Mouse (Mus musculus): Measurements from ENCODE around the gene Ovca2. TPM values are rescaled to one million over a fixed set of nuclear protein-coding genes. Genes with fewer than 3 reads are reported as not detected.

Ovca2 gene
- polyA plus RNA-seq, 1 experiment from 2014 or later, result 17.6 TPM

DNA sequence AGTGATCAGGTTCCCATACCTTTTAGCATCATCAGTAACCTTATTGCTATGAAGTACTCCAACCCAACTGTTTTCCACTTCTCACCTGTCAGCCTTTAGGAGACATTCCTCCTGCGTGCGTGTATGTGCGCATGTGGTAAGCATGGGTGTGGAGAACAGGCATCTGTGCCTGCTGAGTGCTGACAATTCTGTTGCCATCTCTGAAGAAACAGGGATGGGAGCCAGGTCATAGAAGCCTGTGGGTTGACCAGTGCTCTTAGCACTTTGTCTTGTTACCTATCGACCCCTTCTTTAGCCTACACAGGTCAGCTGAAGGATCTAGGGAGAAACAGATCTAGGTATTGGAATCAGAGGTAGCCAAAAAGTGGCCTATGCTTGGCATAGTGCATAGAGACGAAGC lies 45.2 kb downstream of the Ovca2 start:
- 82% methylated on average over 5 of the region's 5 CpGs for WGBS (ENCODE audit: insufficient replicate concordance)
- Histone ChIP-seq H3K9ac (no peak overlapping the region), H3K4me2 (no peak overlapping the region), H3K9me3 (replicated peaks) (no peaks in the 10 kb centered on the region), H3K36me3 (no peaks in the 10 kb centered on the region), H3K4me1 (peaks cover 22% of the 10 kb centered on the region), H3K27me3 (replicated peaks) (no peaks in the 10 kb centered on the region), H3K27ac (no peak overlapping the region), H3K4me3 (no peak overlapping the region)
- no peak for ATAC-seq

DNA sequence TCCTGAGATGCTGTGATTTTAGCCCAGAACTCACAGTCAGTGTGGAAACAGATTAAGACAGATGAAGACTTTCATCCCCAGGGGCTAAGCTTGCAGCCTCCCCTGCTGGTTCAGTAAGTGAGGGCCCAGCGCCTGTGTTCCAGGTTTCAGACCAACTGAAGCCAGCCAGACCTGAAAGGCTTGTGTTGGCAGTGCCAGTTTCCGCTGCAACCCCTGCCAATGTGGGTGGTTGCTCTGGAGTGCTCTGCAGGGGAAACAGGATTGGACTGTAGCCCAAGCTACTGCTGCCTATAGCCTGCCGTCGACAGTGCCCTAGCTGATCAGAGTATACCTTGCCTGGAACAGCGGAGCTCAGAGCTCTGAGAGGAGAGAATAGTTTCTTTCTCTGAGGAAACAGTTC lies 46.4 kb downstream of the Ovca2 start:
- H3K4me2 ChIP-seq, result no peak overlapping the region
- no peaks in the 10 kb centered on the region for H3K27me3 ChIP-seq (replicated peaks)
- WGBS (ENCODE audit: insufficient replicate concordance), result 89% methylated on average over 5 of the region's 5 CpGs
- no peaks in the 10 kb centered on the region for H3K36me3 ChIP-seq
- H3K9me3 ChIP-seq (replicated peaks), result no peaks in the 10 kb centered on the region
- H3K4me1 ChIP-seq, result peaks cover 13% of the 10 kb centered on the region
- no peak for ATAC-seq
- H3K4me3 ChIP-seq, result no peak overlapping the region
- no peak overlapping the region for H3K9ac ChIP-seq
- H3K27ac ChIP-seq, result no peak overlapping the region

DNA sequence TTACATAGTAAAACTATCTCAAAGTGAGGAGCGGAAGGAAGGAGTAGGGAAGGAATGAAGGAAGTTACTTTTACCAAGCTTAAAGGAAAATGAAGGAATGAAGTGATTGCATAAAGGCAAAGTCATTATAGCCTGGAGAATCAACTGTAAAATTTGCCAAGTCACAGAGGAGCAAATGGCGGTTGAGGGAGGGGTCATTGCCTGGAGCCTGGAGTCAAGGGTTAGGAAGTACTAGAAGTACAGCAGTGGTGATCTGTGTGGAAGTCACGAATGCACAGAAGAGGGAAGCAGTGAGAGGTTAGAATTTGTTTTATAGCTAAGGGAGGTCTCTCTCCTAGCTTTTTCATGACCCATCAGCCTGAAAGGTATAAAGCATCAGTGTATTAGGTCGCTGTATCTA lies 47.3 kb downstream of the Ovca2 start:
- Histone ChIP-seq H3K27me3 (replicated peaks) (no peaks in the 10 kb centered on the region), H3K4me2 (no peak overlapping the region), H3K27ac (no peak overlapping the region), H3K4me3 (no peak overlapping the region), H3K4me1 (peaks cover 4% of the 10 kb centered on the region; the same call in 1 of the 2 replicates), H3K9me3 (replicated peaks) (no peaks in the 10 kb centered on the region), H3K36me3 (no peaks in the 10 kb centered on the region), H3K9ac (no peak overlapping the region)
- no peak for ATAC-seq
- 63% methylated on average over 4 of the region's 4 CpGs for WGBS (ENCODE audit: insufficient replicate concordance)

DNA sequence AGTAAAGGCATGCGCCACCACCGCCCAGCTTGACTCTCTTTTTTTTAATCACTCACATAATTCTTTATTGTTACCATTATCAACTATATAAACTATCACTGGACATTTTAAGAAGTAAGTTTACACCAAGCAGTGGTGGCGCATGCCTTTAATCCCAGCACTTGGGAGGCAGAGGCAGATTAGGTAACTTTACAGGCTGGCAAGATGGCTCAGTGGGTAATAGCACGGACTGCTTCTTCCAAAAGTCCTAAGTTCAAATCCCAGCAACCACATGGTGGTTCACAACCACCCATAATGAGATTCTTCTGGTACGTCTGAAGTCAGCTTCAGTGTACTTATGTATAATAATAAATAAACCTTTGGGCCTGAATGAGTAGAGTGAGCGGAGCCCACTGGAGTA lies 49.2 kb downstream of the Ovca2 start:
- no peak for ATAC-seq
- Histone ChIP-seq H3K4me2 (no peak overlapping the region), H3K4me3 (no peak overlapping the region), H3K9me3 (replicated peaks) (no peaks in the 10 kb centered on the region), H3K9ac (no peak overlapping the region), H3K4me1 (peaks cover 3% of the 10 kb centered on the region; the same call in 1 of the 2 replicates), H3K27me3 (replicated peaks) (no peaks in the 10 kb centered on the region), H3K27ac (no peak overlapping the region), H3K36me3 (no peaks in the 10 kb centered on the region)
- WGBS (ENCODE audit: insufficient replicate concordance), result 85% methylated on average over 6 of the region's 6 CpGs

GRCm38 (mm10) chr11:75126384-75126783 lies 52.3 kb downstream of the Ovca2 start:
- Histone ChIP-seq H3K4me1 (no peaks in the 10 kb centered on the region), H3K27me3 (replicated peaks) (no peaks in the 10 kb centered on the region), H3K9ac (no peak overlapping the region), H3K36me3 (no peaks in the 10 kb centered on the region), H3K4me3 (no peak overlapping the region), H3K9me3 (replicated peaks) (no peaks in the 10 kb centered on the region), H3K4me2 (no peak overlapping the region), H3K27ac (no peak overlapping the region)
- 79% methylated on average over 3 of the region's 3 CpGs for WGBS (ENCODE audit: insufficient replicate concordance)
- ATAC-seq, result no peak

MicroRNAs within 50 kb of the gene (microRNA counts, 519-probe panel; counts per million panel counts)
- microRNA mmu-miR-132, result 1,540 counts per million, percentile 71 among the panel's probes with 10 or more counts
- microRNA mmu-miR-212, result 582 counts per million, percentile 70 among the panel's probes with 10 or more counts

Small RNA genes within 50 kb of the gene (microRNA-seq; reads per million reads assigned to microRNA genes)
- gene Mir132, result 164 reads per million, percentile 54 among the genes with 10 or more reads in this experiment
- gene Mir212, result 24.6 reads per million, percentile 33 among the genes with 10 or more reads in this experiment

Other genes with a start within 250 kb of the Ovca2 start
- 4.6 and 5.8 TPM in 2 replicates for gene Hic1, start 9.3 kb downstream of the Ovca2 start, polyA plus RNA-seq (2016; fragmentation: Nextera tagmentation; extraction: Ambion mirVana)
- gene Dph1, start 12.4 kb upstream of the Ovca2 start, polyA plus RNA-seq (2016; fragmentation: Nextera tagmentation; extraction: Ambion mirVana), result 19.7 and 20.5 TPM in 2 replicates
- gene Rtn4rl1, start 14.9 kb upstream of the Ovca2 start, polyA plus RNA-seq (2016; fragmentation: Nextera tagmentation; extraction: Ambion mirVana), result 1.2 and 1.3 TPM in 2 replicates
- gene Rpa1, start 169.5 kb upstream of the Ovca2 start, polyA plus RNA-seq (2016; fragmentation: Nextera tagmentation; extraction: Ambion mirVana), result 143 and 149 TPM in 2 replicates
- gene Smyd4, start 169.6 kb upstream of the Ovca2 start, polyA plus RNA-seq (2016; fragmentation: Nextera tagmentation; extraction: Ambion mirVana), result 6.9 and 8.6 TPM in 2 replicates
- 158 and 172 TPM in 2 replicates for gene Serpinf1, start 243.9 kb upstream of the Ovca2 start, polyA plus RNA-seq (2016; fragmentation: Nextera tagmentation; extraction: Ambion mirVana)

Data from liver, embryonic 12.5 days (tissue).